Mouse (Mus musculus) brain, embryonic 14.5 days (tissue): ENCODE measurements around the gene Olfr1015. TPM values are rescaled to one million over a fixed set of nuclear protein-coding genes. Genes with fewer than 3 reads are reported as not detected.

Source experiments
- DNase-seq: peaks from one replicate; pipeline ENCODE4 v3.0.0-alpha.2; 2011; ENCODE audit warnings: low read depth
- CTCF ChIP-seq: fragments of 200-500 bp; IDR thresholded peaks from 2 replicates; pipeline ENCODE4 v1.5.1; 2012; ENCODE audit warnings: inconsistent platforms, mild to moderate bottlenecking, moderate library complexity, borderline replicate concordance; ENCODE audit not compliant: insufficient read depth, insufficient read length; ENCODE audit errors: extremely low read depth
- POLR2A ChIP-seq: fragments of 200-500 bp; IDR thresholded peaks from 2 replicates; pipeline ENCODE4 v1.6.1; 2012; ENCODE audit warnings: mild to moderate bottlenecking, inconsistent platforms, borderline replicate concordance; ENCODE audit not compliant: poor library complexity, insufficient read depth, insufficient read length, severe bottlenecking; ENCODE audit errors: extremely low read depth
- polyA plus RNA-seq: library from polyadenylated mRNA; depleted of rRNA; stranded (reverse); fragments of >200 nt; gene quantifications from 2 replicates; pipeline ENCODE4 v1.2.3, GENCODE M21; 2012; rRNA removed

Olfr1015 gene
- polyA plus RNA-seq = not detected in 2 replicates

GRCm38 (mm10) chr2:85781717-85782116 is at the start of gene Olfr1015:
Gene Olfr1015, plus strand, starts transcription at chr2:85782017.
- no peak for DNase-seq
- no peak for TF ChIP-seq CTCF
- TF ChIP-seq POLR2A = no peak

- no peak for TF ChIP-seq POLR2A
- TF ChIP-seq CTCF = no peak
- no peak for DNase-seq
These were observed 28.0 kb upstream of the Olfr1015 start for GRCm38 (mm10) chr2:85753822-85754221.

DNA sequence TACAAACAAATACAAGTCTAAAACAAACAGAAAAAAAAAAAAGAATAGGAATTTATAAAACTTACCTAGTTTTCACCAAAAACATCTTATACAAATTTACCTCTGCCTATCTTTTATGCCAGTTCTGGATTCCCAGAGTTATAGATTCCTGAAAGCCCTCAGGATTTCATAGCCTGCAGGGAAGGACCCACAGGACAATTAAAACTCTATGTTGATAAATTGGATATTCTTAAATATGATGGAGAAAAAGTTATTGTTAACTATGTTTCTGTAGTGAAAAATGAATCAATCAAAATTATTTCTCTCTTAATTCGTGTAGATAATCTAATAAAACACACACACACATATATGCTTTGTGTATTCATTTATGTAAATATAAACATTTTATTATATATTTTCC is 19.2 kb upstream of the Olfr1015 start, which contains the start of gene Olfr1012:
TSS of gene Olfr1012 (minus strand) at position 101 of the 400 bp plus-strand sequence.
- DNase-seq = no peak
- TF ChIP-seq POLR2A (no peak), CTCF (no peak)

GRCm38 (mm10) chr2:85766798-85767197 is 15.0 kb upstream of the Olfr1015 start, which contains the start of gene Olfr1013:
Gene Olfr1013, plus strand, starts transcription at chr2:85767098.
- no peak for TF ChIP-seq CTCF
- TF ChIP-seq POLR2A = no peak

GRCm38 (mm10) chr2:85772413-85772812 is 9.4 kb upstream of the Olfr1015 start, which contains the start of gene Olfr1014:
Gene Olfr1014, plus strand, starts transcription at chr2:85772713.
- DNase-seq = no peak
- TF ChIP-seq CTCF = no peak
- no peak for TF ChIP-seq POLR2A

More at GRCm38 (mm10) chr2:85766798-85767197, 15.0 kb upstream of the Olfr1015 start, which contains the start of gene Olfr1013:
- no peak for DNase-seq

- DNase-seq = peak; percentile 37
- TF ChIP-seq POLR2A (no peak), CTCF (no peak)
These were observed 10.5 kb downstream of the Olfr1015 start for GRCm38 (mm10) chr2:85792331-85792730.

DNA sequence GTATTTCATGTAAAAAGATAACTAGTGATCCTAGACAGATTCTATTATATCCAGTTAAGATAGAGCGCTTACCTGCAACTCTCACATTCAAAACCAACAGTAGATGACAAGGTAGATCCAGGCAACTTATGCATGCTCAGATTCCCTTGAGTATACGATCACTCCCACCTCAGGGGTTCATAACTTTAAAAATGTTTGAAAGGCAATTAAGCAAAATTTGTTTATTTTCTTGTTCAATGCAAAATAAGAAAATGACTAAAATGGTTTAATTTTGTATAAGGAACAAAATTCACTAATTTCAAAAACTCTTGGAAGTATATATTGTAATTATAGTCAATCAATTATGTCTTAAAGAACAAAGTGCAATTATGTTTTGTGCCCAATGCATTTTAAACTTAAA is 20.6 kb downstream of the Olfr1015 start, which contains the start of gene Olfr1016:
TSS of gene Olfr1016 (minus strand) at position 101 of the 400 bp plus-strand sequence.
- TF ChIP-seq CTCF (no peak), POLR2A (no peak)
- DNase-seq = no peak

DNA sequence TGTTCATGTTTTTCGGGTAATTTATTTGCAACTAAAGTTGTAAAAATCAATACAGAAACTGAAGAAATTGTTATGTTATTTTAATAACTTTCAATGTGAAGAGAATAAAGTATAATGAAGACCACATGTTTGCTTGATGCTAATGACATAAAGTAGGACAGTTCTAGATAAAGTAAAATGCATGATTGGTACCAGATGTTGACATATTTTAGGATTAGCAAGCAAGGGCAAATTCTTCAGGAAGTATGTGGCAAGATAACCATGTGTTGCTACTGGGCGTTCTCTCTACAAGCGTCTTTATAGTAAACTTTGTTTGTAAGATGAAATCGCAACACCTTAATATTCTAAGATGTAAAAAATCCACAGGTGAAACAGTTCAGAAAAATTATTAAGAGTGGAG is 22.7 kb downstream of the Olfr1015 start:
- TF ChIP-seq POLR2A = no peak
- TF ChIP-seq CTCF = no peak

GRCm38 (mm10) chr2:85818179-85818578 is 36.4 kb downstream of the Olfr1015 start, which contains the start of gene Olfr1018:
Gene Olfr1018, plus strand, starts transcription at chr2:85818479.
- TF ChIP-seq POLR2A = no peak
- TF ChIP-seq CTCF = no peak
- no peak for DNase-seq

More for the DNA sequence above, 22.7 kb downstream of the Olfr1015 start:
- DNase-seq = no peak

Other genes starting within 250 kb of the Olfr1015 start
- gene Olfr996, start 202.8 kb upstream of the Olfr1015 start, polyA plus RNA-seq = not detected in 2 replicates
- not detected in 2 replicates for gene Olfr998, start 193.1 kb upstream of the Olfr1015 start, polyA plus RNA-seq
- gene Olfr1000, start 170.1 kb upstream of the Olfr1015 start, polyA plus RNA-seq = not detected in 2 replicates
- not detected in 2 replicates for gene Olfr1002, start 131.3 kb upstream of the Olfr1015 start, polyA plus RNA-seq
- not detected in 2 replicates for gene Olfr154, start 117.6 kb upstream of the Olfr1015 start, polyA plus RNA-seq
- gene Olfr1006, start 103.2 kb upstream of the Olfr1015 start, polyA plus RNA-seq = not detected in 2 replicates
- gene Olfr1008, start 92.6 kb upstream of the Olfr1015 start, polyA plus RNA-seq = not detected in 2 replicates
- not detected in 2 replicates for gene Olfr1009, start 66.6 kb upstream of the Olfr1015 start, polyA plus RNA-seq
- not detected in 2 replicates for gene Olfr1012, start 19.3 kb upstream of the Olfr1015 start, polyA plus RNA-seq
- not detected in 2 replicates for gene Olfr1013, start 14.9 kb upstream of the Olfr1015 start, polyA plus RNA-seq
- gene Olfr1014, start 9.3 kb upstream of the Olfr1015 start, polyA plus RNA-seq = not detected in 2 replicates
- not detected in 2 replicates for gene Olfr1016, start 20.5 kb downstream of the Olfr1015 start, polyA plus RNA-seq
- not detected in 2 replicates for gene Olfr1018, start 36.5 kb downstream of the Olfr1015 start, polyA plus RNA-seq
- gene Olfr1019, start 63.5 kb downstream of the Olfr1015 start, polyA plus RNA-seq = 0.08 TPM in 1 of 2 replicates, not detected in the other
- gene Olfr1020, start 65.0 kb downstream of the Olfr1015 start, polyA plus RNA-seq = not detected in 2 replicates
- not detected in 2 replicates for gene Olfr1022, start 86.6 kb downstream of the Olfr1015 start, polyA plus RNA-seq
- gene Olfr1023, start 103.6 kb downstream of the Olfr1015 start, polyA plus RNA-seq = not detected in 2 replicates
- gene Olfr1024, start 123.0 kb downstream of the Olfr1015 start, polyA plus RNA-seq = not detected in 2 replicates
- not detected in 2 replicates for gene Olfr1025-ps1, start 133.2 kb downstream of the Olfr1015 start, polyA plus RNA-seq
- not detected in 2 replicates for gene Olfr1026, start 139.5 kb downstream of the Olfr1015 start, polyA plus RNA-seq
- not detected in 2 replicates for gene Olfr1028, start 168.4 kb downstream of the Olfr1015 start, polyA plus RNA-seq
- not detected in 2 replicates for gene Olfr1029, start 191.9 kb downstream of the Olfr1015 start, polyA plus RNA-seq
- not detected in 2 replicates for gene Olfr1030, start 197.3 kb downstream of the Olfr1015 start, polyA plus RNA-seq
- not detected in 2 replicates for gene Olfr1031, start 208.3 kb downstream of the Olfr1015 start, polyA plus RNA-seq
- gene Olfr1032, start 223.5 kb downstream of the Olfr1015 start, polyA plus RNA-seq = not detected in 2 replicates
- gene Olfr1033, start 238.6 kb downstream of the Olfr1015 start, polyA plus RNA-seq = 0.04 and 0.06 TPM in 2 replicates